Mouse (Mus musculus) ES-E14 (cell line): ENCODE results near the gene Bag6.

ENCODE experiments used
- CHD2 ChIP-seq: IDR thresholded peaks from 2 replicates; pipeline ENCODE4 v1.6.1; 2014; ENCODE audit warnings: mild to moderate bottlenecking, low read depth, low read length, inconsistent platforms
- HCFC1 ChIP-seq: IDR thresholded peaks from 2 replicates; pipeline ENCODE4 v1.6.1; 2012; ENCODE audit warnings: low read length, inconsistent platforms, borderline replicate concordance; ENCODE audit not compliant: insufficient read depth
- MAFK ChIP-seq: IDR thresholded peaks from 2 replicates; pipeline ENCODE4 v1.6.1; 2014; ENCODE audit warnings: mild to moderate bottlenecking, low read depth, low read length, inconsistent platforms; ENCODE audit not compliant: insufficient read depth
- ZC3H11A ChIP-seq: IDR thresholded peaks from 2 replicates; pipeline ENCODE4 v1.6.1; 2012; ENCODE audit warnings: low read depth, mild to moderate bottlenecking, inconsistent platforms, low read length, borderline replicate concordance
- ZNF384 ChIP-seq: IDR thresholded peaks from 2 replicates; pipeline ENCODE4 v1.6.1; 2012; ENCODE audit warnings: low read depth, low read length, inconsistent platforms

DNA sequence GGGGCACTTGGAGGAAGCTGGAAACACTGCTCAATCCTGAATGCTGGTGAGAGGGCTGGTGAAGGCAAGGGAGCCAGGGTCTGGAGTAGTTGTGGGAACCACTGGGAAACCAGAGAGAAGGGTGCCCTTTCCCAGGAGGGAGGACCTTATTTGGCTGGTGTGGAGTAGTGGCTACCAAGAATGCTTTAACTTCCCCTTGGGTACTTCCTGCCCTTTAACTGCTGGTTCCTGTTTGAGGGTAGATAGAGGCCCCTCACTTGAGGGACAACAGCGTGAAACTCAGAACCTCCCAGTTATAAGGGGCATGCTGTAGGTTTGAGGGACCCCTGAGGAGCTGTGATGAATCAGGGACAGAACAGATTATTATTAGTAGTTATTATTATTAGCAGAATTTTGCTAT is 54.2 kb downstream of the Bag6 start:
- TF ChIP-seq ZNF384 (no peak), ZC3H11A (no peak), MAFK (no peak), CHD2 (no peak), HCFC1 (no peak)
